In genomic region chr14:93066732-93067410, GRCm38 (mm10) we compare ENCODE assay signal across 12 mouse cellular contexts.
DNase-seq lines count a peak whose midpoint lies in the region; ATAC-seq lines count a peak whose summit lies in the region.
"Had no signal": no experiment of that assay in that cellular context is flagged by ENCODE, and none has a peak within 500 bp of the region (broad histone marks: within the 10 kb centered on the region; RNA-seq: fewer than 3 reads in every experiment).

No protein-coding gene starts in this region.

- no peaks in the 10 kb centered on the region for H3K36me3 ChIP-seq in limb, embryonic 13.5 days
- H3K36me3 ChIP-seq in limb, embryonic 10.5 days, result no peaks in the 10 kb centered on the region
- H3K36me3 ChIP-seq in embryonic facial prominence, embryonic 15.5 days, result no peaks in the 10 kb centered on the region
- no peaks in the 10 kb centered on the region for H3K36me3 ChIP-seq in hindbrain, embryonic 11.5 days (ENCODE audit: control insufficient read depth, insufficient read depth, low read length)
- no peaks in the 10 kb centered on the region for H3K36me3 ChIP-seq in midbrain, embryonic 16.5 days (ENCODE audit: control insufficient read depth, insufficient read depth, low read length)
- H3K36me3 ChIP-seq: heart, embryonic 10.5 days; limb, embryonic 15.5 days had no signal

- H3K27ac ChIP-seq in limb, embryonic 13.5 days, result no peak overlapping the region
- no peak overlapping the region for H3K27ac ChIP-seq in limb, embryonic 10.5 days
- peak overlapping the region; percentile 36 for H3K27ac ChIP-seq in embryonic facial prominence, embryonic 15.5 days (replicated peaks)
- no peak overlapping the region; the same call in 1 of the 2 replicates for H3K27ac ChIP-seq in hindbrain, embryonic 11.5 days (ENCODE audit: low read depth, low read length)
- peak overlapping the region; percentile 59 for H3K27ac ChIP-seq in midbrain, embryonic 16.5 days (ENCODE audit: low read length)
- H3K27ac ChIP-seq: heart, embryonic 10.5 days; limb, embryonic 15.5 days had no signal

- 0 out of 2 replicates have a peak, but pooled peaks have one; percentile 36 for ATAC-seq in limb, embryonic 13.5 days (ENCODE audit: low FRiP score, low read depth)
- ATAC-seq in embryonic facial prominence, embryonic 15.5 days (ENCODE audit: insufficient number of reproducible peaks, low FRiP score, low TSS enrichment, low read depth), result no peak
- ATAC-seq in hindbrain, embryonic 11.5 days (ENCODE audit: low FRiP score), result peak; percentile 89
- ATAC-seq in midbrain, embryonic 16.5 days, result peak; percentile 80
- ATAC-seq: CD4-positive, CD25-positive, alpha-beta regulatory T cell, adult 4 months had no signal

- H3K27me3 ChIP-seq in limb, embryonic 13.5 days, result no peaks in the 10 kb centered on the region
- H3K27me3 ChIP-seq in limb, embryonic 10.5 days (ENCODE audit: low read depth, poor library complexity, severe bottlenecking), result no peaks in the 10 kb centered on the region
- no peaks in the 10 kb centered on the region for H3K27me3 ChIP-seq in embryonic facial prominence, embryonic 15.5 days
- H3K27me3 ChIP-seq in hindbrain, embryonic 11.5 days (ENCODE audit: control insufficient read depth, insufficient read depth, low read length), result no peaks in the 10 kb centered on the region
- no peaks in the 10 kb centered on the region for H3K27me3 ChIP-seq in midbrain, embryonic 16.5 days (ENCODE audit: control insufficient read depth, insufficient read depth, low read depth, low read length)
- H3K27me3 ChIP-seq: limb, embryonic 15.5 days; megakaryocyte, embryonic 14.5 days had no signal

- no peaks in the 10 kb centered on the region for H3K9me3 ChIP-seq in limb, embryonic 13.5 days
- no peaks in the 10 kb centered on the region for H3K9me3 ChIP-seq in limb, embryonic 10.5 days (replicated peaks)
- no peaks in the 10 kb centered on the region for H3K9me3 ChIP-seq in embryonic facial prominence, embryonic 15.5 days (replicated peaks)
- no peaks in the 10 kb centered on the region for H3K9me3 ChIP-seq in hindbrain, embryonic 11.5 days (ENCODE audit: control insufficient read depth, low read length)
- H3K9me3 ChIP-seq in midbrain, embryonic 16.5 days (replicated peaks; ENCODE audit: control insufficient read depth, low read length, poor library complexity, severe bottlenecking), result no peaks in the 10 kb centered on the region
- H3K9me3 ChIP-seq: heart, embryonic 10.5 days; limb, embryonic 15.5 days; megakaryocyte, embryonic 14.5 days had no signal

- H3K4me3 ChIP-seq in limb, embryonic 13.5 days, result no peak overlapping the region
- no peak overlapping the region for H3K4me3 ChIP-seq in limb, embryonic 10.5 days
- H3K4me3 ChIP-seq in embryonic facial prominence, embryonic 15.5 days (replicated peaks), result no peak overlapping the region
- no peak overlapping the region for H3K4me3 ChIP-seq in hindbrain, embryonic 11.5 days (ENCODE audit: low read depth, low read length)
- no peak overlapping the region for H3K4me3 ChIP-seq in midbrain, embryonic 16.5 days (ENCODE audit: low read depth, low read length)
- H3K4me3 ChIP-seq: heart, embryonic 10.5 days; limb, embryonic 15.5 days; megakaryocyte, embryonic 14.5 days had no signal

- H3K4me2 ChIP-seq in limb, embryonic 13.5 days (replicated peaks), result no peak overlapping the region
- no peak overlapping the region for H3K4me2 ChIP-seq in embryonic facial prominence, embryonic 15.5 days (replicated peaks)
- no peak overlapping the region for H3K4me2 ChIP-seq in hindbrain, embryonic 11.5 days (replicated peaks; ENCODE audit: low read depth, low read length)
- peak overlapping the region; percentile 1; the same call in 1 of the 2 replicates for H3K4me2 ChIP-seq in midbrain, embryonic 16.5 days (ENCODE audit: low read length)
- H3K4me2 ChIP-seq: limb, embryonic 15.5 days had no signal

- H3K4me1 ChIP-seq in limb, embryonic 13.5 days, result no peaks in the 10 kb centered on the region
- H3K4me1 ChIP-seq in limb, embryonic 10.5 days, result no peaks in the 10 kb centered on the region
- H3K4me1 ChIP-seq in embryonic facial prominence, embryonic 15.5 days, result peaks cover 11% of the 10 kb centered on the region; the same call in 1 of the 2 replicates
- no peaks in the 10 kb centered on the region for H3K4me1 ChIP-seq in hindbrain, embryonic 11.5 days (replicated peaks; ENCODE audit: control insufficient read depth, insufficient read depth, low read length)
- peaks cover 14% of the 10 kb centered on the region for H3K4me1 ChIP-seq in midbrain, embryonic 16.5 days (ENCODE audit: control insufficient read depth, insufficient read depth, low read length)
- H3K4me1 ChIP-seq: heart, embryonic 10.5 days; limb, embryonic 15.5 days; megakaryocyte, embryonic 14.5 days had no signal

- 66% methylated on average over 8 of the region's 8 CpGs for WGBS in limb, embryonic 13.5 days
- WGBS in limb, embryonic 10.5 days, result 88% methylated on average over 8 of the region's 8 CpGs
- 42% methylated on average over 8 of the region's 8 CpGs for WGBS in embryonic facial prominence, embryonic 15.5 days
- WGBS in hindbrain, embryonic 11.5 days, result 47% methylated on average over 8 of the region's 8 CpGs
- WGBS in midbrain, embryonic 16.5 days, result 11% methylated on average over 8 of the region's 8 CpGs

- no peak for DNase-seq in limb, embryonic 10.5 days (ENCODE audit: low spot score)
- DNase-seq in hindbrain, embryonic 11.5 days (ENCODE audit: low spot score), result no peak
- DNase-seq in yolk sac, embryonic 10.5 days (ENCODE audit: low spot score), result no peak
- DNase-seq in right cerebral cortex, adult 18-20 months, result no peak
- no peak for DNase-seq in ovary, postnatal 36 days (ENCODE audit: low spot score)

- H3K9ac ChIP-seq in limb, embryonic 13.5 days, result no peak overlapping the region
- no peak overlapping the region for H3K9ac ChIP-seq in embryonic facial prominence, embryonic 15.5 days
- H3K9ac ChIP-seq in hindbrain, embryonic 11.5 days (ENCODE audit: low read depth, low read length), result no peak overlapping the region
- H3K9ac ChIP-seq in midbrain, embryonic 16.5 days (ENCODE audit: low read depth, low read length), result no peak overlapping the region
- H3K9ac ChIP-seq: limb, embryonic 15.5 days had no signal

Comparison
In these comparisons a context has a peak if more than half of its experiments do, and no peak if none do; other contexts are left out.
1. H3K27ac ChIP-seq: peak in embryonic facial prominence, embryonic 15.5 days (single experiment) and midbrain, embryonic 16.5 days (single experiment); none in limb, embryonic 13.5 days (single experiment), limb, embryonic 10.5 days (single experiment) and hindbrain, embryonic 11.5 days (single experiment).